Mouse (Mus musculus): ENCODE measurements around the gene Adrb1. TPM values are rescaled to one million over a fixed set of nuclear protein-coding genes. Genes with fewer than 3 reads are reported as not detected.
"Not testable (repeated sequence)": the region's sequence is repeated elsewhere in the genome, so short reads cannot be mapped to it uniquely, and the experiment has no call there.

Adrb1 gene
- polyA plus RNA-seq, 1 experiment from 2014 or later = 1.3 TPM

DNA sequence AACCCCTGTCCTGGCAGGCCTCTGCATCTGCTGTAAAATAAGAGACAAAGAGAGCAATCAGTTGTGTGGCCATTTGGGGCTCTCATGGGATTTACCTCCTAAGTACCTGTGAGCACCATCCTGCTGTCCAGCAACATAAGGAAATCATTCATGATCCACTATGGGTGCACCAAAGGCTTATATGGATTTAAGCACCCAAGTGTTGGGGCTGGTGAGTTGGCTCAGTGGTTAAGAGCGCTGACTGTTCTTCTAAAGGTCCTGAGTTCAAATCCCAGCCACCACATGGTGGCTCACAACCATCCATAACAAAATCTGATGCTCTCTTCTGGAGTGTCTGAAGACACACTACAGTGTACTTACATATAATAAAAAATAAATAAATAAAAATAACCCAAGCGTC is 32.5 kb downstream of the Adrb1 start:
- not testable (repeated sequence) for H3K9me3 ChIP-seq (replicated peaks; ENCODE audit: control insufficient read depth, low read length, poor library complexity, severe bottlenecking); H3K4me1 ChIP-seq (ENCODE audit: control insufficient read depth, insufficient read depth, low read length); H3K27ac ChIP-seq (ENCODE audit: low read length); H3K36me3 ChIP-seq (ENCODE audit: control insufficient read depth, insufficient read depth, low read length); H3K27me3 ChIP-seq (ENCODE audit: control insufficient read depth, insufficient read depth, low read depth, low read length); H3K4me3 ChIP-seq (ENCODE audit: low read depth, low read length); H3K4me2 ChIP-seq (ENCODE audit: low read length); H3K9ac ChIP-seq (ENCODE audit: low read depth, low read length); ATAC-seq
- WGBS = 94% methylated on average over 2 of the region's 2 CpGs

DNA sequence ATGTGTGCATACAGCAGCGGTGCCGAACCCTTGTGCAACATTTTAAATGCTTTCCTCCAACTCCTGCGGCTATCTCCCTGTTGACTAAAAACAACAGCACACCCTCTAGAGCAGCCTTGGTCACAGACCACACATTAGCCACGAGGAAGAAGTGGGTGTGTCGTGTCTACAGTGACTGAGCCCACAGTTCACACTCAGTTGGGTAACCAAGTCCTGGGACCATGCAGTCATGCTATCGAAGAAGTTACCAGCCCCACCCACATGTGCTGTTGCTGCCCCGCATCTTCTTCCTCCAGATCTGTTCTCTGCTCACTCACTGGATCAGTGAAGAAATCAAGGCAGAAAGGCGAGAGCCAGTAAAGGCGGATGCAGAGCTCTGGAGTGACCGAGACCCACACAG is 34.4 kb downstream of the Adrb1 start:
- no peak overlapping the region for H3K4me3 ChIP-seq (ENCODE audit: low read depth, low read length)
- WGBS = 89% methylated on average over 10 of the region's 10 CpGs
- H3K4me1 ChIP-seq (ENCODE audit: control insufficient read depth, insufficient read depth, low read length) = no peaks in the 10 kb centered on the region
- H3K9ac ChIP-seq (ENCODE audit: low read depth, low read length) = no peak overlapping the region
- ATAC-seq = no peak
- no peaks in the 10 kb centered on the region for H3K27me3 ChIP-seq (ENCODE audit: control insufficient read depth, insufficient read depth, low read depth, low read length)
- no peak overlapping the region for H3K4me2 ChIP-seq (ENCODE audit: low read length)
- no peaks in the 10 kb centered on the region for H3K36me3 ChIP-seq (ENCODE audit: control insufficient read depth, insufficient read depth, low read length)
- no peaks in the 10 kb centered on the region for H3K9me3 ChIP-seq (replicated peaks; ENCODE audit: control insufficient read depth, low read length, poor library complexity, severe bottlenecking)
- no peak overlapping the region for H3K27ac ChIP-seq (ENCODE audit: low read length)

DNA sequence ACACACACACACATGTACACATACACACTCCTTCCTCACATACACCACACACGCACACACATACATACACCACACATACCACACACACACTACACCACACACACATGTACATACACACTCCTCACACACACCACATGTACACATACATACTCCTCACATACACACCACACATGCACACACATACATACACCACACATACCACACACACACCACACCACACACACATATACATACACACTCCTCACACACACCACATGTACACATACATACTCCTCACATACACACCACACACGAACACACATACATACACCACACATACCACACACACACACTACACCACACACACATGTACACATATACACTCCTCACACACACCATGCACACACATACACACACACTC is 36.3 kb downstream of the Adrb1 start:
- H3K9ac ChIP-seq (ENCODE audit: low read depth, low read length) = no peak overlapping the region
- ATAC-seq = no peak
- no peak overlapping the region for H3K27ac ChIP-seq (ENCODE audit: low read length)
- no peaks in the 10 kb centered on the region for H3K27me3 ChIP-seq (ENCODE audit: control insufficient read depth, insufficient read depth, low read depth, low read length)
- no peaks in the 10 kb centered on the region for H3K36me3 ChIP-seq (ENCODE audit: control insufficient read depth, insufficient read depth, low read length)
- WGBS = 87% methylated on average over 2 of the region's 2 CpGs
- no peak overlapping the region for H3K4me2 ChIP-seq (ENCODE audit: low read length)
- no peaks in the 10 kb centered on the region for H3K9me3 ChIP-seq (replicated peaks; ENCODE audit: control insufficient read depth, low read length, poor library complexity, severe bottlenecking)
- H3K4me1 ChIP-seq (ENCODE audit: control insufficient read depth, insufficient read depth, low read length) = no peaks in the 10 kb centered on the region
- H3K4me3 ChIP-seq (ENCODE audit: low read depth, low read length) = no peak overlapping the region

DNA sequence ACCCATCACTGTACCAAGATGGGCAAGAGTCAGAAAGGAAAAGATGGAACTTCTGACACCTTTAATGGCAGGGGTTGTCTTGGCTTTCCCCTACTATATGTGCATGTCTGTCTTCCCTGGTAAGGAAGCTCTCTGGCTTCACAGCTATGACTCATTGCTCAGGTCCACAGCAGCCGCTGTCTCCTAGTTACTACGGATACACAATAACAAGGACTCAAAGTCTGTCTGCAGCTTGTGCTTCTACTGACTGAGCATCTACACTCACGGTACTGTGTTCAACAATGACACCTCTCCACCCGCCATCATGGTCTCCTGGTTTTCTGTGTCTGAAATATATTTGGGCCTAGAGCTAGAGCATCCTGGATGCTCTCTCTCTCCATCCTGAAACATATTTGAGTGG is 37.7 kb downstream of the Adrb1 start:
- Histone ChIP-seq H3K36me3 (ENCODE audit: control insufficient read depth, insufficient read depth, low read length) (no peaks in the 10 kb centered on the region), H3K9me3 (replicated peaks; ENCODE audit: control insufficient read depth, low read length, poor library complexity, severe bottlenecking) (no peaks in the 10 kb centered on the region), H3K4me3 (ENCODE audit: low read depth, low read length) (no peak overlapping the region), H3K27ac (ENCODE audit: low read length) (no peak overlapping the region), H3K4me1 (ENCODE audit: control insufficient read depth, insufficient read depth, low read length) (no peaks in the 10 kb centered on the region), H3K27me3 (ENCODE audit: control insufficient read depth, insufficient read depth, low read depth, low read length) (no peaks in the 10 kb centered on the region), H3K4me2 (ENCODE audit: low read length) (no peak overlapping the region), H3K9ac (ENCODE audit: low read depth, low read length) (no peak overlapping the region)
- ATAC-seq = no peak
- 91% methylated on average over 4 of the region's 4 CpGs for WGBS

DNA sequence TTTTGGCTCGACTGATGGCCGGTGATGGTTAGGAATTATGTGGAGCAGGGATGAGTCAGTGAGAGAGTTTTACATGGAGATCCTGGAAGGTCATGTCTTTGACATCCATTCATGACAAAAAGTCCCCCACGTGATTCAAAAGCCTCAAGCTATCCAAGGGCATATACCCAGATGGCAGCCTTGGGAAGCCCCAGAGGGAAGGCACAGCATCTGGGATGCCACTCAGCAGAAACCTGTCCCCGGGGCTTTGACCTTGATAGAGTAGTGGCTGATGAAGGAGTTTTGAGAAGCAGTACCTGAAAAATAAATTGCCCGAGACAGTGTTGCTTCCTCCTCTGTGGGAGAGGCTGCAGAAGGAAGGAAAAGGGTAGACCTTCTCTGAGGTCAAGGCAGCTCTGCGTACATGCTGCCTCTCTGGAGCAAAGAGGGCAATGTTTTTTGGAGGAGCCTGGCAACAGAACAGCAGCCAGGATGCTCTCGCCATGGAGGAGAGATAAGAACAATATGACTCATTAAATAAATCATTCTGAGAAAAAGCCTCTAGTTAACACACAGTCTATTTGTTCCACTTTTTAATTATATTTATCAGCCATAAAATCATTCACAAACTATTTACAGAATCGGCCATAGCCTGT is 38.4 kb downstream of the Adrb1 start:
- WGBS = 92% methylated on average over 8 of the region's 8 CpGs
- H3K27me3 ChIP-seq (ENCODE audit: control insufficient read depth, insufficient read depth, low read depth, low read length) = no peaks in the 10 kb centered on the region

DNA sequence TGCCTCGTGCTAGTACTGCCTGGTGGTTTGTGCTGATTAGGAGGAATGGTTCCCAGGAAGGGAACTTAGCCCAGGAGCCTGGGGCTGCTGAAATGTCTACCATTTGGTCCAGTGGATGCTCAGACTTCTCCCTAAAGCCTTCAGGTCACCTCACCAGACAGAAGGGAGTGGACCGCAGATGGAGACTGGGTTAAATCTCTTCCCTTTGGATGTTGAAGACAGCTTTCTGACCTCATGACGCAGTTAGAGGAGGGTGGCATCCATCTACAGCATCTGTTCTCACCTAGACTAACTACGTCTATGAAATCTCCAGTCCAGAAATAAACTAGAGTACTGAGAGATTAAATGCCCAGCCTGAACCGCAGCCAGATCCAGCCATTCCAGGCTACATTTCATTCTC is 39.1 kb downstream of the Adrb1 start:
- H3K4me3 ChIP-seq (ENCODE audit: low read depth, low read length) = no peak overlapping the region
- H3K4me2 ChIP-seq (ENCODE audit: low read length) = no peak overlapping the region
- H3K27me3 ChIP-seq (ENCODE audit: control insufficient read depth, insufficient read depth, low read depth, low read length) = no peaks in the 10 kb centered on the region
- H3K36me3 ChIP-seq (ENCODE audit: control insufficient read depth, insufficient read depth, low read length) = no peaks in the 10 kb centered on the region
- no peak overlapping the region for H3K27ac ChIP-seq (ENCODE audit: low read length)
- ATAC-seq = no peak
- H3K9me3 ChIP-seq (replicated peaks; ENCODE audit: control insufficient read depth, low read length, poor library complexity, severe bottlenecking) = no peaks in the 10 kb centered on the region
- no peaks in the 10 kb centered on the region for H3K4me1 ChIP-seq (ENCODE audit: control insufficient read depth, insufficient read depth, low read length)
- no peak overlapping the region for H3K9ac ChIP-seq (ENCODE audit: low read depth, low read length)
- WGBS = 95% methylated on average over 5 of the region's 5 CpGs

More for the DNA sequence above, 38.4 kb downstream of the Adrb1 start:
- Histone ChIP-seq H3K9me3 (replicated peaks; ENCODE audit: control insufficient read depth, low read length, poor library complexity, severe bottlenecking) (no peaks in the 10 kb centered on the region), H3K4me1 (ENCODE audit: control insufficient read depth, insufficient read depth, low read length) (no peaks in the 10 kb centered on the region), H3K27ac (ENCODE audit: low read length) (no peak overlapping the region), H3K36me3 (ENCODE audit: control insufficient read depth, insufficient read depth, low read length) (no peaks in the 10 kb centered on the region), H3K4me2 (ENCODE audit: low read length) (no peak overlapping the region), H3K4me3 (ENCODE audit: low read depth, low read length) (no peak overlapping the region), H3K9ac (ENCODE audit: low read depth, low read length) (no peak overlapping the region)
- ATAC-seq = no peak

DNA sequence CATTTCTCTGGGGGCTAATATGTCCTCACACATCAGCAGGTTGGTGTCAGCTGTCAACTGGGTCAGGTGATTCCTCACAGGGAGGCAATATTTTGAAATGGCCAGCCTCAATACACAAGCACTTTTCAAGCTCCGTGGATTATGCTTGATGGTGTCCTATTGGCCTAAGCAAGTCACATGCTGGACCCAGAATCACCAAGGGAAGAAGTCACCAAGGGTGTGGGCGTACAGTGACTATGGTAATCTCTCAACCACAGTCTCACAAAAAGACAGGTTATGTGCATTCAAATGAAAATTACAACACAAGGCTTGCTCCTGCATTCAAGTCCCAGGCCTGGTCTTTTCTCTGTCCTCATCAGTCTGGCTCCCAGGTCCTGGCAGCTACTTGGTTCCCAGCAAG is 39.7 kb downstream of the Adrb1 start:
- 88% methylated on average over 2 of the region's 2 CpGs for WGBS
- Histone ChIP-seq H3K9me3 (replicated peaks; ENCODE audit: control insufficient read depth, low read length, poor library complexity, severe bottlenecking) (no peaks in the 10 kb centered on the region), H3K4me2 (ENCODE audit: low read length) (no peak overlapping the region), H3K36me3 (ENCODE audit: control insufficient read depth, insufficient read depth, low read length) (no peaks in the 10 kb centered on the region), H3K27me3 (ENCODE audit: control insufficient read depth, insufficient read depth, low read depth, low read length) (no peaks in the 10 kb centered on the region), H3K4me3 (ENCODE audit: low read depth, low read length) (no peak overlapping the region), H3K4me1 (ENCODE audit: control insufficient read depth, insufficient read depth, low read length) (no peaks in the 10 kb centered on the region), H3K27ac (ENCODE audit: low read length) (no peak overlapping the region), H3K9ac (ENCODE audit: low read depth, low read length) (no peak overlapping the region)
- ATAC-seq = no peak

DNA sequence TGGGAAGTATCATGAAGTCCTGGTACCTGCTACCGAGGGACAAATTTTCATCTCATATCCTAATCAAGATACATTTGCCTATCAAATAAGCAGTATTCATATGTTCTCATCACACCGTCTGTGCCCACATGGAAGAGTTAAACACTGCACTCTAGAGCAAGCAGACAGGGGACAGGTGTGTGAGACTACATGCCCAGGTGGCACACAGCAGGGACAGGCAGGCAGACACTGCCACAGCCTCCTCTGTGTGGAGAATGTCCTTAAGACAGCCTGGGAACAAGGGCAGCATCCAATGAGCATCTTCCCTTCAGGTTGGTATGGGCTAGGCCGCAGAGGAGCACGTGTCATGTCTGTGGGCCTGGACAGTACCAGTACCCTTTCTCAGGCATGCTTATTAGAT is 40.7 kb downstream of the Adrb1 start:
- no peaks in the 10 kb centered on the region for H3K4me1 ChIP-seq (ENCODE audit: control insufficient read depth, insufficient read depth, low read length)
- H3K4me2 ChIP-seq (ENCODE audit: low read length) = no peak overlapping the region
- H3K9ac ChIP-seq (ENCODE audit: low read depth, low read length) = no peak overlapping the region
- no peak overlapping the region for H3K4me3 ChIP-seq (ENCODE audit: low read depth, low read length)
- no peaks in the 10 kb centered on the region for H3K27me3 ChIP-seq (ENCODE audit: control insufficient read depth, insufficient read depth, low read depth, low read length)
- WGBS = 96% methylated on average over 4 of the region's 4 CpGs
- H3K36me3 ChIP-seq (ENCODE audit: control insufficient read depth, insufficient read depth, low read length) = no peaks in the 10 kb centered on the region
- no peak for ATAC-seq
- H3K27ac ChIP-seq (ENCODE audit: low read length) = no peak overlapping the region
- H3K9me3 ChIP-seq (replicated peaks; ENCODE audit: control insufficient read depth, low read length, poor library complexity, severe bottlenecking) = no peaks in the 10 kb centered on the region

DNA sequence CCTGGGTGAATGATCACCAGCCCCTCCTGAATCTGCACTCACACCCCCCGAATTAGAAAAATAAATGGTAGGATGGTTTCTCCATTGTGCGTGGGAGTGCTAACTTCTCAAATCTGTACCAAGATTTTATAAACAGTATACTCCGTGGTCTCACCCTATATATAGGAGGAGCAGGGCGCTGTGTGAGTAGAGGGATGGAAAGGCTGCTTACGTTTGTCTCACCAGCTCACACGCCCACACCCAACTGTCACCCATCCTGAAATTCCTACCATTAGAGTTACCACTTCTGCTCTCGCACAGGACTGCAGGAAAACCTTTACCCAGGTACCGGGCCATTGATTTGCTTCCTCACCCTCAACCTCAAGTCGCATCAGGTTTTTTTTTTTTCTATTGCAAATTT is 47.0 kb downstream of the Adrb1 start:
- no peak for ATAC-seq
- H3K4me2 ChIP-seq (ENCODE audit: low read length) = no peak overlapping the region
- no peaks in the 10 kb centered on the region for H3K4me1 ChIP-seq (ENCODE audit: control insufficient read depth, insufficient read depth, low read length)
- WGBS = 89% methylated on average over 9 of the region's 9 CpGs
- H3K4me3 ChIP-seq (ENCODE audit: low read depth, low read length) = no peak overlapping the region
- H3K27ac ChIP-seq (ENCODE audit: low read length) = no peak overlapping the region
- H3K9me3 ChIP-seq (replicated peaks; ENCODE audit: control insufficient read depth, low read length, poor library complexity, severe bottlenecking) = no peaks in the 10 kb centered on the region
- H3K9ac ChIP-seq (ENCODE audit: low read depth, low read length) = no peak overlapping the region
- H3K36me3 ChIP-seq (ENCODE audit: control insufficient read depth, insufficient read depth, low read length) = no peaks in the 10 kb centered on the region
- H3K27me3 ChIP-seq (ENCODE audit: control insufficient read depth, insufficient read depth, low read depth, low read length) = no peaks in the 10 kb centered on the region

Measured in midbrain, embryonic 16.5 days (tissue).